Mouse (Mus musculus) colon, adult 2 months (tissue): ENCODE measurements around the gene Dnajc27. TPM values are rescaled to one million over a fixed set of nuclear protein-coding genes. Genes with fewer than 3 reads are reported as not detected.

ENCODE experiments used
- polyA plus RNA-seq: library from polyadenylated mRNA; depleted of rRNA; stranded (reverse); fragments of >200 nt; gene quantifications from 2 replicates; pipeline ENCODE4 v1.2.3, GENCODE M21; 2012; rRNA removed

The Dnajc27 gene
- 2.6 and 2.7 TPM in 2 replicates for polyA plus RNA-seq

DNA sequence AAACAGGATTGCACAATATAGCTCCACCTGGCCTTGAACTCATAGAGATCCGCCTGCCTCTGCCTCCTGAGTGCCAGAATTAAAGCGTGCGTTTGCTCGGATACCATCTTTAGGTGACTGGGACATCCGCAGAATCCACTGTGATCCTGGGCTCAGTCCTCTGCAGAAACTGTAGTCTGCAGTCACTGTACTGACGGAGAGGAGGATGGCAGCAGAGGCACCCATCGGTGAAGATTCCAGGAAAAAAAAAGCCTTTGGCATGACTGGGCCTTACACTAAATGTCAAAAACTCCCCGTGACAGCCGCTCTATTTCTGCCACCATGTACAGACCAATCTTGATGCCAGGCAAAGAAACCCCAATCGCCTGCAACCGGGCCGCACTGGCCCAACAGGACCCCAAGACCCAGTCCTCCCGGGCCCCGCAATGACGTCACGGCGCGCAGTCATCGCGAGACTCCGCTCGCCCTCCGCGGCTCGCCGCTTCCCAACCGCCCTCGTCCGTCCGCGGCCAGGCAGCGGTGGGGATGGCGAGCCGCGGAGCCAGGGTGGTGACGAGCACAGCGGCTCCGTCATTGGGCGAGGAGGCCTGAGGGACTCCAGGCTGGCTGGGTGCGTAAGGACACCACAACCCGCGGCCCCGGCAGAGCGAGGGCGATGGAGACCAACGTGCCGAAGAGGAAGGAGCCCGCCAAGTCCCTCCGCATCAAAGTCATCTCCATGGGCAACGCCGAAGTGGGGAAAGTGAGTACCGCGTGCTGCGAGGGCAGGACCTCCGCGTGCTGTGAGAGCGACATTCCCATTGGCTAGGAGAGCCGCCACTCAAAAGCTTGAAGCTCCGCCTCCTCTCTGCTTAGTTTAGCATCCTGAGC, at the start of gene Dnajc27:
Gene Dnajc27 (plus strand): TSS at position 452 of the 870 bp plus-strand sequence.

GRCm38 (mm10) chr12:4038061-4039041, 44.0 kb upstream of the Dnajc27 start, which contains the start of gene Efr3b:
Gene Efr3b, minus strand, starts transcription at chr12:4038915.

DNA sequence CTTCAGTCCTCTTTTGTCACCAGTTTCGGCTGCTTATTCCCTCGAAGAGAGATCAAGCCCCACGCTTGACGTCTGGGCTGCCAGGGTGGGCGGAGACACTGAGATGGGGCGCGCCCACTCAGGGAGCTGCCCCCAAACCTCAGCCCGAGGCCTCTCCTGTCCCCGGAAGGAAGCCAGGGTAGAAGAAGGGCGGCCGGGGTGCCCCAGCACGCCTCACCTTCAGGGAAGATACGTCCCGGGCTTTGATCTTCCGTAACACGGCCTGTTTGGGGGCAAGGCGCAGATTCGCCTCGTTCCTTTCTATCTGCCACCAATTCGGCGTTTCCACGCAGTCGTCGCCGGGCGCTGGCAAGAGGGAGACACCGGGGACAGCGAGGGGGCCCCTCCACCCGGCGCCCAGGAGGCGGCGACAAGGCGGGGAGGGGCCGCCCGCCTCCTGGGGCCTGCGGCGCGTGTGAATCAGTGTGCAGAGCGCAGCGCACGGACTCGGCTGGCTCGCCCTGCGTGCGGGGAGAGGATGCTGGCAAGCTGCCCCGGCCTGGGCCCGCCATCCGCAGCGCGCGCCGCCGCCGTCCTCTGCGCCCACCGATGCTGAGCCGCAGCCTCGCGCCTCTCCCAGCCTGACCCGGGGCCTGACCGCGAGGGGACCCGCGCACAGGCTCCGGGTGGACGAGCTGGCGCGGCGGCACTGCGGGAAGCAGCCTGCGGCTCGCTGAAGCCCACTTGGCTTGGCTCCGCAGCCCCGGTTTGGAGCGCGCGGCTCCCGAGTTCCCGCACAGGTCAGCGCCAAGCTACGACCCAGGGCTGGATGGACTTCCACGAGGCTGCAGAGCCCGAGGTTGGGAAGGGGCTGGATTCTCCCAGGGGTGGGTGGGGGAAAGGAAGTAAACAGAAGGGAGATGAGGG, 50.8 kb downstream of the Dnajc27 start, which contains the start of gene Adcy3:
Gene Adcy3 (plus strand): TSS at position 163 of the 906 bp plus-strand sequence.

Other genes with a start within 250 kb of the Dnajc27 start
- gene Pomc, start 127.6 kb upstream of the Dnajc27 start, polyA plus RNA-seq: 0.59 and 0.62 TPM in 2 replicates
- gene Efr3b, start 43.7 kb upstream of the Dnajc27 start, polyA plus RNA-seq: 1.5 and 4.0 TPM in 2 replicates
- gene Adcy3, start 50.5 kb downstream of the Dnajc27 start, polyA plus RNA-seq: 4.4 and 4.6 TPM in 2 replicates
- gene Ptrhd1, start 151.4 kb downstream of the Dnajc27 start, polyA plus RNA-seq: 3.3 and 3.7 TPM in 2 replicates
- 7.5 and 8.3 TPM in 2 replicates for gene Cenpo, start 151.7 kb downstream of the Dnajc27 start, polyA plus RNA-seq